Mouse (Mus musculus): ENCODE data around the gene Lgals8. TPM values are rescaled to one million over a fixed set of nuclear protein-coding genes. Genes with fewer than 3 reads are reported as not detected.

Gene Lgals8
- polyA plus RNA-seq, 2 experiments: 19.9 to 29.1 TPM

GRCm38 (mm10) chr13:12420596-12420995 is 44.1 kb downstream of the Lgals8 start:
- no peak overlapping the region for H3K4me2 ChIP-seq (replicated peaks; ENCODE audit: low read depth, low read length, severe bottlenecking)
- H3K9me3 ChIP-seq (ENCODE audit: control insufficient read depth, low read length): no peaks in the 10 kb centered on the region
- no peaks in the 10 kb centered on the region for H3K27me3 ChIP-seq (ENCODE audit: control insufficient read depth, insufficient read depth, low read length)
- TF ChIP-seq POLR2A (IDR thresholded peaks at IDR 0.05; ENCODE audit: borderline replicate concordance, extremely low read depth, insufficient read depth, insufficient read length): no peak
- peaks cover 91% of the 10 kb centered on the region for H3K36me3 ChIP-seq (ENCODE audit: control insufficient read depth, insufficient read depth, low read length)
- no peak overlapping the region for H3K9ac ChIP-seq (ENCODE audit: low read depth, low read length, severe bottlenecking)
- DNase-seq (ENCODE audit: low spot score): no peak
- no peak for ATAC-seq (ENCODE audit: low FRiP score, low read depth)
- no peak overlapping the region for H3K27ac ChIP-seq (replicated peaks; ENCODE audit: low read depth, low read length)
- H3K4me1 ChIP-seq (ENCODE audit: control insufficient read depth, insufficient read depth, low read length): no peaks in the 10 kb centered on the region
- no peak overlapping the region for H3K4me3 ChIP-seq (replicated peaks; ENCODE audit: low read length)
- WGBS: 93% methylated on average over 9 of the region's 9 CpGs

- Histone ChIP-seq H3K9me3 (ENCODE audit: control insufficient read depth, low read length) (no peaks in the 10 kb centered on the region), H3K4me3 (replicated peaks; ENCODE audit: low read length) (no peak overlapping the region), H3K9ac (ENCODE audit: low read depth, low read length, severe bottlenecking) (no peak overlapping the region), H3K27ac (replicated peaks; ENCODE audit: low read depth, low read length) (no peak overlapping the region), H3K36me3 (ENCODE audit: control insufficient read depth, insufficient read depth, low read length) (peaks cover 74% of the 10 kb centered on the region), H3K27me3 (ENCODE audit: control insufficient read depth, insufficient read depth, low read length) (no peaks in the 10 kb centered on the region), H3K4me2 (replicated peaks; ENCODE audit: low read depth, low read length, severe bottlenecking) (no peak overlapping the region), H3K4me1 (ENCODE audit: control insufficient read depth, insufficient read depth, low read length) (no peaks in the 10 kb centered on the region)
- 85% methylated on average over 8 of the region's 8 CpGs for WGBS
- no peak for ATAC-seq (ENCODE audit: low FRiP score, low read depth)
- no peak for DNase-seq (ENCODE audit: low spot score)
- TF ChIP-seq POLR2A (IDR thresholded peaks at IDR 0.05; ENCODE audit: borderline replicate concordance, extremely low read depth, insufficient read depth, insufficient read length): no peak
Observed at GRCm38 (mm10) chr13:12412016-12412415, 52.7 kb downstream of the Lgals8 start.

GRCm38 (mm10) chr13:12408343-12409066 is 56.2 kb downstream of the Lgals8 start:
- Histone ChIP-seq H3K9ac (ENCODE audit: low read depth, low read length, severe bottlenecking) (no peak overlapping the region), H3K4me2 (replicated peaks; ENCODE audit: low read depth, low read length, severe bottlenecking) (no peak overlapping the region), H3K4me3 (replicated peaks; ENCODE audit: low read length) (no peak overlapping the region), H3K36me3 (ENCODE audit: control insufficient read depth, insufficient read depth, low read length) (peaks cover 69% of the 10 kb centered on the region), H3K27ac (replicated peaks; ENCODE audit: low read depth, low read length) (no peak overlapping the region), H3K9me3 (ENCODE audit: control insufficient read depth, low read length) (no peaks in the 10 kb centered on the region), H3K4me1 (ENCODE audit: control insufficient read depth, insufficient read depth, low read length) (no peaks in the 10 kb centered on the region), H3K27me3 (ENCODE audit: control insufficient read depth, insufficient read depth, low read length) (no peaks in the 10 kb centered on the region)
- no peak for ATAC-seq (ENCODE audit: low FRiP score, low read depth)
- DNase-seq (ENCODE audit: low spot score): no peak
- WGBS: 88% methylated on average over 9 of the region's 9 CpGs
- no peak for TF ChIP-seq POLR2A (IDR thresholded peaks at IDR 0.05; ENCODE audit: borderline replicate concordance, extremely low read depth, insufficient read depth, insufficient read length)

- TF ChIP-seq POLR2A (IDR thresholded peaks at IDR 0.05; ENCODE audit: borderline replicate concordance, extremely low read depth, insufficient read depth, insufficient read length): no peak
- Histone ChIP-seq H3K27ac (replicated peaks; ENCODE audit: low read depth, low read length) (no peak overlapping the region), H3K4me2 (replicated peaks; ENCODE audit: low read depth, low read length, severe bottlenecking) (peak overlapping the region; percentile 87), H3K36me3 (ENCODE audit: control insufficient read depth, insufficient read depth, low read length) (peaks cover 22% of the 10 kb centered on the region), H3K9ac (ENCODE audit: low read depth, low read length, severe bottlenecking) (peak overlapping the region; percentile 70), H3K27me3 (ENCODE audit: control insufficient read depth, insufficient read depth, low read length) (no peaks in the 10 kb centered on the region), H3K4me1 (ENCODE audit: control insufficient read depth, insufficient read depth, low read length) (peaks cover 4% of the 10 kb centered on the region), H3K4me3 (replicated peaks; ENCODE audit: low read length) (peak overlapping the region; percentile 88), H3K9me3 (ENCODE audit: control insufficient read depth, low read length) (no peaks in the 10 kb centered on the region)
- no peak for ATAC-seq (ENCODE audit: low FRiP score, low read depth)
- no peak for DNase-seq (ENCODE audit: low spot score)
- WGBS: under 1% methylated on average over 22 of the region's 23 CpGs
Observed at GRCm38 (mm10) chr13:12395571-12395970, 69.2 kb downstream of the Lgals8 start.

- Histone ChIP-seq H3K4me2 (replicated peaks; ENCODE audit: low read depth, low read length, severe bottlenecking) (peak within 1 kb of the TSS; percentile 87), H3K9ac (ENCODE audit: low read depth, low read length, severe bottlenecking) (peak within 1 kb of the TSS; percentile 70), H3K9me3 (ENCODE audit: control insufficient read depth, low read length) (no peaks in the 10 kb centered on the region), H3K4me1 (ENCODE audit: control insufficient read depth, insufficient read depth, low read length) (peaks cover 4% of the 10 kb centered on the region), H3K27ac (replicated peaks; ENCODE audit: low read depth, low read length) (no peak within 1 kb of the TSS), H3K36me3 (ENCODE audit: control insufficient read depth, insufficient read depth, low read length) (peaks cover 16% of the 10 kb centered on the region), H3K27me3 (ENCODE audit: control insufficient read depth, insufficient read depth, low read length) (no peaks in the 10 kb centered on the region), H3K4me3 (replicated peaks; ENCODE audit: low read length) (peak within 1 kb of the TSS; percentile 88)
- peak; percentile 98 for DNase-seq (ENCODE audit: low spot score)
- under 1% methylated on average over 43 of the region's 43 CpGs for WGBS
- TF ChIP-seq POLR2A (IDR thresholded peaks at IDR 0.05; ENCODE audit: borderline replicate concordance, extremely low read depth, insufficient read depth, insufficient read length): peak; percentile 72; the same call in 1 of the 2 replicates
- ATAC-seq (ENCODE audit: low FRiP score, low read depth): peak; percentile 98
Observed at GRCm38 (mm10) chr13:12394609-12395505, 69.9 kb downstream of the Lgals8 start, which contains the start of gene Heatr1. TSS of gene Heatr1 (plus strand) at chr13:12395027.

Other genes starting within 250 kb of the Lgals8 start
- 15.9 and 16.5 TPM in 2 replicates for gene Mtr, start 206.8 kb downstream of the Lgals8 start, polyA plus RNA-seq (2012; rRNA removed)
- gene Mtr, start 206.8 kb downstream of the Lgals8 start, polyA plus RNA-seq (2014; fragmentation: Nextera tagmentation; extraction: Ambion mirVana): 19.9 and 21.4 TPM in 2 replicates
- gene Actn2, start 124.2 kb downstream of the Lgals8 start, polyA plus RNA-seq (2012; rRNA removed): 132 and 141 TPM in 2 replicates
- gene Actn2, start 124.2 kb downstream of the Lgals8 start, polyA plus RNA-seq (2014; fragmentation: Nextera tagmentation; extraction: Ambion mirVana): 153 and 219 TPM in 2 replicates
- 26.1 and 29.9 TPM in 2 replicates for gene Heatr1, start 69.9 kb downstream of the Lgals8 start, polyA plus RNA-seq (2012; rRNA removed)
- 21.3 and 25.0 TPM in 2 replicates for gene Heatr1, start 69.9 kb downstream of the Lgals8 start, polyA plus RNA-seq (2014; fragmentation: Nextera tagmentation; extraction: Ambion mirVana)
- gene Edaradd, start 55.5 kb upstream of the Lgals8 start, polyA plus RNA-seq (2012; rRNA removed): 1.5 and 1.7 TPM in 2 replicates
- gene Edaradd, start 55.5 kb upstream of the Lgals8 start, polyA plus RNA-seq (2014; fragmentation: Nextera tagmentation; extraction: Ambion mirVana): 3.8 and 4.5 TPM in 2 replicates
- gene Ero1lb, start 100.9 kb upstream of the Lgals8 start, polyA plus RNA-seq (2012; rRNA removed): 3.1 and 3.4 TPM in 2 replicates
- 5.9 and 6.4 TPM in 2 replicates for gene Ero1lb, start 100.9 kb upstream of the Lgals8 start, polyA plus RNA-seq (2014; fragmentation: Nextera tagmentation; extraction: Ambion mirVana)